Mouse (Mus musculus): ENCODE measurements around the gene Tubb5.

The Tubb5 gene

GRCm38 (mm10) chr17:35825109-35825850 lies 12.8 kb downstream of the Tubb5 start:
- DNase-seq (ENCODE audit: low spot score in 2 of 2), result no peak

GRCm38 (mm10) chr17:35824402-35824801 lies 13.7 kb downstream of the Tubb5 start:
- no peak for DNase-seq (ENCODE audit: low spot score in 2 of 2)

- DNase-seq (ENCODE audit: low spot score in 2 of 2), result peak; percentile 43 to 57
These were observed 14.9 kb downstream of the Tubb5 start, which contains the start of gene Flot1 for GRCm38 (mm10) chr17:35822964-35823937. TSS of gene Flot1 (plus strand) at chr17:35823230.

GRCm38 (mm10) chr17:35822564-35822963 lies 15.5 kb downstream of the Tubb5 start:
- no peak for DNase-seq (ENCODE audit: low spot score in 2 of 2)

GRCm38 (mm10) chr17:35821439-35822430 lies 16.4 kb downstream of the Tubb5 start, which contains the start of gene Ier3:
TSS of gene Ier3 (plus strand) at chr17:35821684.
- peak; percentile 50 to 52 for DNase-seq (ENCODE audit: low spot score in 2 of 2)

GRCm38 (mm10) chr17:35820111-35820510 lies 18.0 kb downstream of the Tubb5 start:
- DNase-seq (ENCODE audit: low spot score in 2 of 2), result no peak

GRCm38 (mm10) chr17:35817226-35817625 lies 20.9 kb downstream of the Tubb5 start:
- DNase-seq (ENCODE audit: low spot score in 2 of 2), result no peak

GRCm38 (mm10) chr17:35816686-35817085 lies 21.4 kb downstream of the Tubb5 start:
- no peak for DNase-seq (ENCODE audit: low spot score in 2 of 2)

- no peak for DNase-seq (ENCODE audit: low spot score in 2 of 2)
These were observed 22.3 kb downstream of the Tubb5 start for GRCm38 (mm10) chr17:35815836-35816235.

GRCm38 (mm10) chr17:35814678-35815077 lies 23.4 kb downstream of the Tubb5 start:
- no peak for DNase-seq (ENCODE audit: low spot score in 2 of 2)

- no peak for DNase-seq (ENCODE audit: low spot score in 2 of 2)
These were observed 24.5 kb downstream of the Tubb5 start for GRCm38 (mm10) chr17:35813653-35814052.

GRCm38 (mm10) chr17:35813245-35813647 lies 24.9 kb downstream of the Tubb5 start:
- DNase-seq (ENCODE audit: low spot score in 2 of 2), result peak; percentile 30 to 48

GRCm38 (mm10) chr17:35812736-35813135 lies 25.4 kb downstream of the Tubb5 start:
- no peak for DNase-seq (ENCODE audit: low spot score in 2 of 2)

- no peak for DNase-seq (ENCODE audit: low spot score in 2 of 2)
These were observed 25.8 kb downstream of the Tubb5 start for GRCm38 (mm10) chr17:35812307-35812706.

GRCm38 (mm10) chr17:35810900-35811648 lies 27.0 kb downstream of the Tubb5 start:
- no peak for DNase-seq (ENCODE audit: low spot score in 2 of 2)

- no peak for DNase-seq (ENCODE audit: low spot score in 2 of 2)
These were observed 28.7 kb downstream of the Tubb5 start for GRCm38 (mm10) chr17:35809395-35809794.

- DNase-seq (ENCODE audit: low spot score in 2 of 2), result no peak
These were observed 30.0 kb downstream of the Tubb5 start for GRCm38 (mm10) chr17:35808073-35808472.

GRCm38 (mm10) chr17:35803858-35804399 lies 34.2 kb downstream of the Tubb5 start:
- DNase-seq (ENCODE audit: low spot score in 2 of 2), result no peak

- no peak for DNase-seq (ENCODE audit: low spot score in 2 of 2)
These were observed 35.1 kb downstream of the Tubb5 start for GRCm38 (mm10) chr17:35803020-35803419.

GRCm38 (mm10) chr17:35800905-35801304 lies 37.2 kb downstream of the Tubb5 start:
- DNase-seq (ENCODE audit: low spot score in 2 of 2), result no peak
